8 mouse cellular contexts compared by ENCODE assay signal in genomic region chr11:83115138-83115537, GRCm38 (mm10). TPM values are rescaled to one million over a fixed set of nuclear protein-coding genes. Genes with fewer than 3 reads are reported as not detected.
DNase-seq lines count a peak whose midpoint lies in the region; ATAC-seq and TF ChIP-seq lines count a peak whose summit lies in the region.

No protein-coding gene starts in this region.

- TF ChIP-seq EP300 in lung, postnatal 0 days (IDR thresholded peaks at IDR 0.05), result no peak

- H3K9ac ChIP-seq in hindbrain, postnatal 0 days (replicated peaks; ENCODE audit: low read length), result no peak overlapping the region
- H3K9ac ChIP-seq in hindbrain, embryonic 12.5 days, result no peak overlapping the region
- H3K9ac ChIP-seq in lung, postnatal 0 days (replicated peaks; ENCODE audit: low read depth), result no peak overlapping the region

- WGBS in hindbrain, postnatal 0 days, result 41% methylated on average over 2 of the region's 2 CpGs
- WGBS in hindbrain, embryonic 12.5 days, result 41% methylated on average over 2 of the region's 2 CpGs
- WGBS in lung, postnatal 0 days, result 33% methylated on average over 2 of the region's 2 CpGs

- peak; percentile 41 for TF ChIP-seq CTCF in hindbrain, postnatal 0 days (IDR thresholded peaks at IDR 0.05; ENCODE audit: low read depth)
- TF ChIP-seq CTCF in lung, postnatal 0 days (IDR thresholded peaks at IDR 0.05), result peak; percentile 53

- no peaks in the 10 kb centered on the region for H3K27me3 ChIP-seq in hindbrain, postnatal 0 days (ENCODE audit: insufficient read depth, low read length)
- no peaks in the 10 kb centered on the region for H3K27me3 ChIP-seq in hindbrain, embryonic 12.5 days
- no peaks in the 10 kb centered on the region for H3K27me3 ChIP-seq in lung, postnatal 0 days (replicated peaks; ENCODE audit: insufficient read depth, low read length)

- H3K4me3 ChIP-seq in hindbrain, postnatal 0 days (ENCODE audit: low read length), result no peak overlapping the region
- H3K4me3 ChIP-seq in hindbrain, embryonic 12.5 days, result no peak overlapping the region
- no peak overlapping the region for H3K4me3 ChIP-seq in lung, postnatal 0 days (ENCODE audit: low read depth, low read length)

- H3K27ac ChIP-seq in hindbrain, postnatal 0 days, result no peak overlapping the region
- no peak overlapping the region for H3K27ac ChIP-seq in hindbrain, embryonic 12.5 days
- H3K27ac ChIP-seq in lung, postnatal 0 days (ENCODE audit: low read length), result no peak overlapping the region

- H3K4me1 ChIP-seq in hindbrain, postnatal 0 days (ENCODE audit: insufficient read depth, low read length), result no peaks in the 10 kb centered on the region
- no peaks in the 10 kb centered on the region for H3K4me1 ChIP-seq in hindbrain, embryonic 12.5 days
- no peaks in the 10 kb centered on the region for H3K4me1 ChIP-seq in lung, postnatal 0 days (ENCODE audit: insufficient read depth, low read depth, low read length)

- ATAC-seq in hindbrain, postnatal 0 days, result no peak
- ATAC-seq in hindbrain, embryonic 12.5 days (ENCODE audit: low FRiP score), result no peak
- no peak for ATAC-seq in lung, postnatal 0 days

- H3K36me3 ChIP-seq in hindbrain, postnatal 0 days (ENCODE audit: insufficient read depth, low read length), result no peaks in the 10 kb centered on the region
- no peaks in the 10 kb centered on the region for H3K36me3 ChIP-seq in hindbrain, embryonic 12.5 days
- H3K36me3 ChIP-seq in lung, postnatal 0 days (ENCODE audit: insufficient read depth, low read length), result no peaks in the 10 kb centered on the region

- DNase-seq in hindbrain, postnatal 0 days (ENCODE audit: low spot score), result peak; percentile 5
- DNase-seq in B cell, adult 2 months, result peak; percentile 74 to 78
- peak; percentile 9 for DNase-seq in adipocyte (ENCODE audit: low spot score)
- peak; percentile 28 for DNase-seq in lung, postnatal 0 days (ENCODE audit: low spot score)
- DNase-seq in thymus, postnatal 25 days, result peak; percentile 74
- no peak for DNase-seq in cerebellum, postnatal 25 days
- no peak for DNase-seq in urinary bladder, adult 18-20 months (ENCODE audit: low spot score in 2 of 2)

- no peaks in the 10 kb centered on the region for H3K9me3 ChIP-seq in hindbrain, postnatal 0 days (ENCODE audit: low read length)
- H3K9me3 ChIP-seq in hindbrain, embryonic 12.5 days (replicated peaks), result peaks cover 6% of the 10 kb centered on the region; the same call in 1 of the 2 replicates
- no peaks in the 10 kb centered on the region for H3K9me3 ChIP-seq in lung, postnatal 0 days (ENCODE audit: low read length)

- H3K4me2 ChIP-seq in hindbrain, postnatal 0 days (ENCODE audit: low read depth, low read length), result no peak overlapping the region
- H3K4me2 ChIP-seq in hindbrain, embryonic 12.5 days (replicated peaks), result no peak overlapping the region
- no peak overlapping the region for H3K4me2 ChIP-seq in lung, postnatal 0 days (replicated peaks; ENCODE audit: low read depth, low read length)

RNA-seq across cellular contexts. Expression of gene Slfn1, which starts 1.5 kb away (rescaled TPM):
- total RNA-seq in hindbrain, postnatal 0 days (2014; rRNA removed), result not detected in 2 replicates
- 0.08 and 0.09 TPM in 2 replicates for polyA plus RNA-seq in hindbrain, postnatal 0 days (2015; fragmentation: Nextera tagmentation; extraction: Ambion mirVana)
- polyA plus RNA-seq in hindbrain, embryonic 12.5 days (2016; fragmentation: Nextera tagmentation; extraction: Ambion mirVana), result not detected in 2 replicates
- 2.3 and 2.4 TPM in 2 replicates for polyA plus RNA-seq in lung, postnatal 0 days (2015; fragmentation: Nextera tagmentation; extraction: Ambion mirVana)

RNA-seq across cellular contexts. Expression of gene Slfn2, which starts 50.2 kb away (rescaled TPM):
- 0.36 and 1.7 TPM in 2 replicates for total RNA-seq in hindbrain, postnatal 0 days (2014; rRNA removed)
- polyA plus RNA-seq in hindbrain, postnatal 0 days (2015; fragmentation: Nextera tagmentation; extraction: Ambion mirVana), result 1.6 and 2.0 TPM in 2 replicates
- polyA plus RNA-seq in hindbrain, embryonic 12.5 days (2016; fragmentation: Nextera tagmentation; extraction: Ambion mirVana), result 1.7 and 2.4 TPM in 2 replicates
- polyA plus RNA-seq in lung, postnatal 0 days (2015; fragmentation: Nextera tagmentation; extraction: Ambion mirVana), result 19.0 and 21.5 TPM in 2 replicates

RNA-seq across cellular contexts. Expression of gene Slfn4, which starts 59.8 kb away (rescaled TPM):
- 0.21 TPM in 1 of 2 replicates, not detected in the other for total RNA-seq in hindbrain, postnatal 0 days (2014; rRNA removed)
- 0.06 and 0.08 TPM in 2 replicates for polyA plus RNA-seq in hindbrain, postnatal 0 days (2015; fragmentation: Nextera tagmentation; extraction: Ambion mirVana)
- 0.13 TPM in 1 of 2 replicates, not detected in the other for polyA plus RNA-seq in hindbrain, embryonic 12.5 days (2016; fragmentation: Nextera tagmentation; extraction: Ambion mirVana)
- 0.44 and 0.71 TPM in 2 replicates for polyA plus RNA-seq in lung, postnatal 0 days (2015; fragmentation: Nextera tagmentation; extraction: Ambion mirVana)

Comparison
In these comparisons a context has a peak if more than half of its experiments do, and no peak if none do; other contexts are left out.
1. DNase-seq: peak in hindbrain, postnatal 0 days (single experiment), B cell, adult 2 months (2 of 2), adipocyte (single experiment), lung, postnatal 0 days (single experiment) and thymus, postnatal 25 days (single experiment); none in cerebellum, postnatal 25 days (0 of 2) and urinary bladder, adult 18-20 months (0 of 2).